Mouse (Mus musculus): Measurements from ENCODE around the gene Wfikkn1. TPM values are rescaled to one million over a fixed set of nuclear protein-coding genes. Genes with fewer than 3 reads are reported as not detected.

The Wfikkn1 gene
- polyA plus RNA-seq, 1 experiment = 0.61 TPM

DNA sequence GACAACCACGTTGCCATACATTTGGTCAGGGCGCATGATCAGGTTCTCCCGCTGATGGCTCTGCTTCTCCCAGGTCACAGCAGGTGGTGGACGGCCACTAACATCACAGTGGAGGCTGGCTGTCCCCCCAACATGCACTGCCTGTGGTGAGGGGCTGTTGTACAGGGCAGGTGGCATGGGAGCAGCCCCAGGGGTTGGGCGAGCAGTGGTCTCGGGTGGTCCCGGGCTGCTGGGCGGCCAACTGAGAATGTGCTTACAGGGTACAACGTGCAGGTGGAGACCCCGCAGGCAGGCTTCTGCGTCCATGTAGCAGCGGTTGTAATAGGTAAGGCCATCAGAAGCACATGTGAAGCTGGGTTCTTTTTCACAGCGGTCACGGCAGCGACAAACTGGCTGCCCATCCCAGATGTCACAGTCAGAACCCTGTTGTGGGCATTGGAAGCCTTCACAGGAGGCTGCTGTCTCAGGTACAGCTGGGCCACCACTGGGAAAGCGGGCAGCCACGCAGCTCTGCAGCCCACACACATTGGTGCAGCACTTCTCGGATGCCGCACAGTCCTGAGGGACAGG lies 2.0 kb downstream of the Wfikkn1 start:
- no peak for TF ChIP-seq POLR2A (IDR thresholded peaks at IDR 0.05; ENCODE audit: extremely low read depth, insufficient read depth, low read length)
- Histone ChIP-seq H3K27ac (ENCODE audit: insufficient read depth, low read length) (no peak overlapping the region), H3K4me1 (ENCODE audit: control insufficient read depth, insufficient read depth, low read length) (peaks cover 5% of the 10 kb centered on the region; the same call in 1 of the 2 replicates), H3K4me3 (ENCODE audit: insufficient read depth, low read length) (no peak overlapping the region)

DNA sequence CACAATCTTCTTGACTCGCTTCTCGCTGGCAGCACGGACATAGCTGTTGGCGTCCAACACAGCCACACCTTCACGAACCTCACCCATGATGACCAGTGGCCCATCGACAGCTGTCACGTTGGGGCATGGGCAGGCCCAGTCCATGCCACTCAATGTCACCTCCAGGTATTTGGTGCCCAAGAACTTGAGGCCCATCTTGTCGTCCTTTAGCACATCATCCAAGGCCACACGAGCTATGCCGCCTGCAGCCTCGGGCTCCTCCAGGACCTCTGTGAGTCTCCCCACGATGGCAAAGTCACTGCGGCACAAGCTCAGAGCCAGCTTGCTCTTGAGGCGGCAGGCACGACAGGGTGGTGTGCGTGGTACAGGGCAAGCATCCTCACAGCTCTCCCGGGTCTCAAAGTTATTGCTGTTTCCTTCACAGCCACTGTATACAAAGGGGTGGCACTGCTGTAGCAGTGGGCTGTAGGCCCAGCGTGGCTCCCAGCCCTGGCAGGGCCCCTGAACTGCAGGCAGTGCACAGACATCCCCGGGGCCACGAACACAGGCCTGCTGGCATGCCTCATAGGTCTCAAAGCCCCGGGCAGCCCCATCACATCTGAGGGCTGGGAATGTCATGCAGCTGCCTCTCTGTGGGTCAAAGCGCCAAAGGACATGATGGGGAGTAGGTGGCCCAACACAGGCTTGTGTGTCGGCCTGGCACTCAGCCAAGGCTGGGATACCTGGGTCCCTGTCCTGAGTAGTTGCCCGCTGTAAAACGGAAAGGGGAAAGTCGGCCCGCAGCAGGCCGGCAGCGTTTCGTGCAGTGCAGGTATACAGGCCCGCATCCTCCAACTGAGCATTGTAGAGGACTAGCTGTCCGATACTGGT lies 2.7 kb downstream of the Wfikkn1 start:
- Histone ChIP-seq H3K27ac (ENCODE audit: insufficient read depth, low read length) (no peak overlapping the region), H3K4me1 (ENCODE audit: control insufficient read depth, insufficient read depth, low read length) (peaks cover 5% of the 10 kb centered on the region; the same call in 1 of the 2 replicates), H3K4me3 (ENCODE audit: insufficient read depth, low read length) (no peak overlapping the region)
- TF ChIP-seq CTCF (IDR thresholded peaks at IDR 0.05; ENCODE audit: extremely low read depth, insufficient read depth, low read length) = no peak
- TF ChIP-seq POLR2A (IDR thresholded peaks at IDR 0.05; ENCODE audit: extremely low read depth, insufficient read depth, low read length) = no peak

DNA sequence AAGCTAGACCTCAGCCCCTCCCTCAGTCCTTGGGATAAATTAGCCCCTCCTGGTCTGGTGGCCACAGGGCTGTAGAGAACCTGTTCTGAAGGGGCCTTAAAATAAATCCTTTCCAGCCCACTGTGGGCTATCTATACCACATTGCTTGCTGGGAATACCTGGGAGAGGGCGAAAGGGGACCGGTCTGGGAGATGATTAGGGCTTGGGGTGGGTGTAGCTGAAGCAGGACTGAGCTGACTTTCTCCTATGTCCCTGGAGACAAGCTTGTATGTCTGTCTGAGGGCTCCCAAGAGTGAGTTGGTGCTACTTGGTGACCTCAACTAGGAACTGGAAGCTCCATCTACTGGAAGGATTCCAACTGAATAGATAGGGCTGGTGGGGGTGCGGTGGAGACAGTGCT lies 3.6 kb downstream of the Wfikkn1 start:
- H3K4me1 ChIP-seq (ENCODE audit: control insufficient read depth, insufficient read depth, low read length) = peaks cover 5% of the 10 kb centered on the region; the same call in 1 of the 2 replicates
- H3K27ac ChIP-seq (ENCODE audit: insufficient read depth, low read length) = no peak overlapping the region
- TF ChIP-seq POLR2A (IDR thresholded peaks at IDR 0.05; ENCODE audit: extremely low read depth, insufficient read depth, low read length) = no peak
- no peak for TF ChIP-seq CTCF (IDR thresholded peaks at IDR 0.05; ENCODE audit: extremely low read depth, insufficient read depth, low read length)
- H3K4me3 ChIP-seq (ENCODE audit: insufficient read depth, low read length) = no peak overlapping the region

DNA sequence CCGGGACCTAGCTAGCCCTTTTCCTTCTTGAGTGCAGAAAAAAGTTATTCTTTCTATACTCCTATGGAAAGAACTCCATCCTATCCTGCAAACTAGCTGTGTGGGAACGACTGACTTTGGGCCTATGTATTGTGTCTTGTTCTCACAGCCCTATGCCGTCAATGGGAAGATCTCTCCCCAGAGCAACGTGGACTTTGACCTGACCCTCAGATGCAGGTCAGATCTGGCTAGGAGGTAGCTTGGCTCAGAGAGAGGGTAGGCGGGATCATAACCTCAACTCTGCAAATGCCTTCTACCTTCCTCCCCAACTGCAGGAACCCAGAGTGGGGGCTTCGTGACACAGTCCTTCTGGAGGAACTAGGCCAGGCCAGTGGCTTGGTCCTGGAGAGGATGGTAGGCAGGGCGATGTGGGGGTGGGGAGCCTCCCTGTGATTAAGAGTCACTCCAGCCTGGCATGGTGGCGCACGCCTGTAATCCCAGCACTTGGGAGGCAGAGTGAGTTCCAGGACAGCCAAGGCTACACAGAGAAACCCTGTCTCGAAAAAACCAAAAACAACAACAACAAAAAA lies 4.2 kb downstream of the Wfikkn1 start:
- Histone ChIP-seq H3K4me1 (ENCODE audit: control insufficient read depth, insufficient read depth, low read length) (peaks cover 5% of the 10 kb centered on the region; the same call in 1 of the 2 replicates), H3K4me3 (ENCODE audit: insufficient read depth, low read length) (peak overlapping the region; percentile 94), H3K27ac (ENCODE audit: insufficient read depth, low read length) (no peak overlapping the region)
- TF ChIP-seq CTCF (IDR thresholded peaks at IDR 0.05; ENCODE audit: extremely low read depth, insufficient read depth, low read length) (no peak), POLR2A (IDR thresholded peaks at IDR 0.05; ENCODE audit: extremely low read depth, insufficient read depth, low read length) (no peak)

DNA sequence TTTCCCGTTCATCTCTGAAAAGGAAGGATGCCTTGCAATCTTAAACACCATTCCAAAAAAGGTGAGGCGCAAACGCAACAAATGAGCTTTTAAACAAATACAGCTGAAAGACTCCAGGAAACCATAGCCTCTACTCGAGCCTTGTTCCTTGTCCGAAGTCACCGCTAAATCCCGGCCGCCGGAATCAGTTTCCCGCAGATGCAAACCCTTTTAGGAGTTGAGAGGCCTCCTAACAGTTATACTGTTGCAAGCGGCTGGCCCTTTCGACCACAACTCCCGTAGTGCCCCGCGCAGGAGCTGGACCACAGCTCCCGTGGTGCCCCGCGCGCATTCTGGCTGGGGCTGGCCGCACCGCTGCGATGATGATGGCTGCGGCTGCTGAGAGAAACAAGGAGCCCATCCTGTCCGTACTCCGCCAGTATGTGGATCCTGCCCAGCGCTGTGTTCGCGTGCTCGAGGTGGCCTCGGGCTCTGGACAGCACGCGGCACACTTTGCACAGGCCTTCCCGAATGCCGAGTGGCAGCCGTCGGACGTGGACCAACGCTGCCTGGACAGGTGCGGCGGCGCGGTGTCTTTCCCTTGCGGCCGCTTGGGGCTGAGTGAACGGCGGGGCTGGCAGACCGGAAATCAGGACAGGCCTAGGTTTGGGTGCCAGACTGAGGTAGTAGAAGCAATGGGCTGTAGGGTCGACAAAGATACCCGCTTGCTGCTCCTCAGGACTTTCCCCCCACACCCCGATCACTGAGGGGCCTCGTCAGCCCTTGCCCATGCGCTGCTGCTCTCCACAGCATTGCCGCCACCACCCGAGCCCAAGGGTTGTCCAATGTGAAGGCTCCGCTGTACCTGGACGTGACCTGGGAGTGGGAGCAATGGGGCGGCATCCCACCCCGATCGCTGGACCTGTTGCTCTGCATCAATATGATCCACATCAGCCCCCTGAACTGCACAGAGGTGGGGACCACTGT lies 5.2 kb downstream of the Wfikkn1 start:
- peak overlapping the region; percentile 82 for H3K27ac ChIP-seq (ENCODE audit: insufficient read depth, low read length)
- peak overlapping the region; percentile 94 for H3K4me3 ChIP-seq (ENCODE audit: insufficient read depth, low read length)
- peaks cover 5% of the 10 kb centered on the region; the same call in 1 of the 2 replicates for H3K4me1 ChIP-seq (ENCODE audit: control insufficient read depth, insufficient read depth, low read length)
- TF ChIP-seq CTCF (IDR thresholded peaks at IDR 0.05; ENCODE audit: extremely low read depth, insufficient read depth, low read length) = 0 out of 2 replicates have a peak, but pooled peaks have one; percentile 3
- TF ChIP-seq POLR2A (IDR thresholded peaks at IDR 0.05; ENCODE audit: extremely low read depth, insufficient read depth, low read length) = peak; percentile 94

DNA sequence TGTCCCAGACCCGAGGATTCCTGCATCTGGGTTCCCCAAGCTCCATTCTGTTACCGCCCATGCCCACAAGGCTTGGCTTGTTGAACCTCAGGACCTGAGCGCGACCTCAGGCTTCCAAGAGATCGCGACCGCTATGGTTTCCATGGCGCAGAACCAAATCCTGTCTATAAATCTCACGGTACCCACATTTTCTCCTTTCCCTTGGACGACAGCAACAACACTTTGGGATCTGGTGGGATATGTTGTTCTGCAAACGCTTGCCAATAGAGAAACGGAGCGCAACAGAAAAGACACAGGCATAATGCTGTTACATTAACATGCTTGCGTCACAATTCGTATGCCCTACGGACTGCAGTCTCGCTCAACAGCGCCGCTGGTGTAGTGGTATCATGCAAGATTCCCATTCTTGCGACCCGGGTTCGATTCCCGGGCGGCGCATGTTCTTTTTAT lies 5.9 kb downstream of the Wfikkn1 start, which contains the start of gene Mettl26:
Gene Mettl26, plus strand, starts transcription at position 354 of the 450 bp plus-strand sequence.
- Histone ChIP-seq H3K27ac (ENCODE audit: insufficient read depth, low read length) (peak within 1 kb of the TSS; percentile 82), H3K4me1 (ENCODE audit: control insufficient read depth, insufficient read depth, low read length) (peaks cover 5% of the 10 kb centered on the region; the same call in 1 of the 2 replicates), H3K4me3 (ENCODE audit: insufficient read depth, low read length) (peak within 1 kb of the TSS; percentile 94)
- TF ChIP-seq POLR2A (IDR thresholded peaks at IDR 0.05; ENCODE audit: extremely low read depth, insufficient read depth, low read length) = no peak
- no peak for TF ChIP-seq CTCF (IDR thresholded peaks at IDR 0.05; ENCODE audit: extremely low read depth, insufficient read depth, low read length)

DNA sequence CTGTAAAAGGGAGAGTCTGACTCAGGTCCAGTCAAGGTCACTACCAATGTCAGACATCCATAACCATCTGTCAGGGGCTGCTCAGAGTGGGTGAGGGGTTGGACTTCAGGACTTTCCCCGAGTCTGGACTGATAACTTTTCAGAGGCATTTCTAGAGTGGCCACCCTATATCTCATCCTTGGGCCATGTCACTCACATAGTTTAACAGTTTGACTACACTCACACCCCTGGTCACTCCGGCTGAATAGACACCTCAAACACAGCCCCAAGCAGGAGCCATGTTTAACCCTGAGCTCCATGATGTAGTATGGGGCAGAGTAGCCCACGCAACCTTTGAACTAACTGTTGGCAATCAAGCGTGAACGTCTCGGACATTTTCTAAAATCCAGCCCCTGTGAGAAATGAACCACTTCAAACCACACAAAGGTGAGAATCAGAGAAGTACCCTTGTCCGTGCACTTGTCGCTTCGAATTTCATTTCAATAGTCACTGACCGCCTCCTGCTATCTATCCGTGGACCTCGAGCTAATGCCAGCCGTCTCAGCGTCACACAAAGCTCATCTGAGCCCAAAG lies 6.4 kb downstream of the Wfikkn1 start:
- TF ChIP-seq POLR2A (IDR thresholded peaks at IDR 0.05; ENCODE audit: extremely low read depth, insufficient read depth, low read length) = no peak

DNA sequence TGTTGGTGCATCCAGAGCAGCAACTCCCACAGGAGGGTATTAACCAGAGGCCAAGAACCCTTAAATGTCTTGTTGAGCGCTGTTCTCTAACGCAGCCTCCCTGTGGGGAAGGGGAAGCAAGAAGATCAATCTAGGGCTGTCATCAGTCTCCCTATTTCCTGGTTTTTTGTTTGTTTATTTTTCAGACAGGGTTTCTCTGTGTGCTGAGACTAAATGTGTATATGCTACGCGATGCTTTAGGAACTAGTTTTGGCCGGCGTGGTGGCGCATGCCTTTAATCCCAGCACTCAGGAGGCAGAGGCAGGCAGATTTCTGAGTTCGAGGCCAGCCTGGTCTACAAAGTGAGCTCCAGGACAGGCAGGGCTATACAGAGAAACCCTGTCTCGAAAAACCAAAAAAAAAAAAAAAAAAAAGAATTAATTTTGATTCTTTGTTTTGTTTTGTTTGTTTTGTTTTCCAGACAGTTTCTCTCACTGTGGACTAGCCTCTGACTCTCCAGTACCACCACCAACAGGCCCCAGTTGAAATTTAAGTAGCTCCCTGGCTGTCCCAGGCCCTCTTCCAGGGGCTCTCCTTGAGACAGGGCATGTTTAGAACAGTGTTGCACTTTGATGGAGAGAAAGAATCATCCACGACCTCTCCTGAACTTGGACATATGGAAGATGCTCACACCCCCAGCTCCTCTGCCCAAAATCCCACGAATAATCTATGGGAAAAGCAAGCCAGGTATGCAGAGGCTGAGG lies 7.1 kb downstream of the Wfikkn1 start:
- H3K4me1 ChIP-seq (ENCODE audit: control insufficient read depth, insufficient read depth, low read length) = peaks cover 5% of the 10 kb centered on the region; the same call in 1 of the 2 replicates
- no peak overlapping the region for H3K27ac ChIP-seq (ENCODE audit: insufficient read depth, low read length)
- no peak overlapping the region; the same call in 1 of the 2 replicates for H3K4me3 ChIP-seq (ENCODE audit: insufficient read depth, low read length)
- no peak for TF ChIP-seq POLR2A (IDR thresholded peaks at IDR 0.05; ENCODE audit: extremely low read depth, insufficient read depth, low read length)
- TF ChIP-seq CTCF (IDR thresholded peaks at IDR 0.05; ENCODE audit: extremely low read depth, insufficient read depth, low read length) = no peak

More for the DNA sequence above, 6.4 kb downstream of the Wfikkn1 start:
- Histone ChIP-seq H3K4me3 (ENCODE audit: insufficient read depth, low read length) (peak overlapping the region; percentile 94), H3K4me1 (ENCODE audit: control insufficient read depth, insufficient read depth, low read length) (peaks cover 5% of the 10 kb centered on the region; the same call in 1 of the 2 replicates), H3K27ac (ENCODE audit: insufficient read depth, low read length) (0 out of 2 replicates have a peak overlapping the region, but pooled peaks have one; percentile 2)

All from cortical plate, adult 2 months (tissue).